Mouse (Mus musculus) left cerebral cortex, postnatal 14 days (tissue): Measurements from ENCODE around the gene Actr10. TPM values are rescaled to one million over a fixed set of nuclear protein-coding genes. Genes with fewer than 3 reads are reported as not detected.

ENCODE experiments used
- DNase-seq, 2 experiments: peaks; one replicate each; pipeline ENCODE4 v3.0.0; 2021 to 2022; ENCODE audit warnings: low spot score in 2 of 2, mixed read lengths in 1 of 2
- intact Hi-C: fragments of 180-260 bp; cut with DNase I; formaldehyde crosslinking; loops from one replicate; pipeline ENCODE4 v1.15.1; 2025
- total RNA-seq, 2 experiments: library from RNA; stranded (reverse); gene quantifications; 2 replicates each; pipeline ENCODE4 v1.2.3; 2021

Gene Actr10
- total RNA-seq, 2 experiments from 2014 or later, result 174 to 177 TPM

- intact Hi-C loops, result no loop called here
Measured at GRCm38 (mm10) chr12:71006141-71006540, 68.5 kb downstream of the Actr10 start.

GRCm38 (mm10) chr12:71006901-71007300 lies 69.2 kb downstream of the Actr10 start:
- intact Hi-C loops, result no loop called here
- no peak for DNase-seq

More at GRCm38 (mm10) chr12:71006141-71006540, 68.5 kb downstream of the Actr10 start:
- no peak for DNase-seq

GRCm38 (mm10) chr12:71009769-71010168 lies 72.1 kb downstream of the Actr10 start:
- intact Hi-C loops, result no loop called here
- no peak for DNase-seq

Other genes with a start within 250 kb of the Actr10 start
- gene Frmd6, start 112.3 kb upstream of the Actr10 start, total RNA-seq, result 10 to 100 TPM; 20.8 to 28.5 TPM
- gene Psma3, start 36.8 kb downstream of the Actr10 start, total RNA-seq, result 100 to 1,000 TPM; 206 to 223 TPM
- gene Arid4a, start 78.1 kb downstream of the Actr10 start, total RNA-seq, result 10 to 100 TPM; 32.4 to 34.5 TPM
- not detected for gene Tomm20l, start 173.6 kb downstream of the Actr10 start, total RNA-seq
- gene Timm9, start 198.8 kb downstream of the Actr10 start, total RNA-seq, result 10 to 100 TPM; 65.4 to 68.9 TPM
- 1 to 10 TPM; 5.0 to 5.6 TPM for gene 2700049A03Rik, start 199.0 kb downstream of the Actr10 start, total RNA-seq